Mouse (Mus musculus): ENCODE measurements at regions not wholly inside any gene's neighbourhood (a gene's known extent, or its start where the extent isn't known, plus 50 kb on each side); places are given as distances from the start of the nearest gene placed in this dataset.

- TF ChIP-seq POLR2A (IDR thresholded peaks at IDR 0.05; ENCODE audit: low read depth, low read length), result no peak
- TF ChIP-seq CTCF (IDR thresholded peaks at IDR 0.05; ENCODE audit: extremely low read depth, insufficient read depth, insufficient read length, insufficient replicate concordance), result no peak
Observed at GRCm38 (mm10) chr2:117512551-117512950, 169.8 kb upstream of the Rasgrp1 start.

All from spleen, adult 2 months (tissue).